Mouse (Mus musculus): ENCODE data around the gene Klk5.

- TF ChIP-seq CTCF (IDR thresholded peaks at IDR 0.05; ENCODE audit: control insufficient read depth, insufficient read depth, insufficient read length) (no peak), MAX (IDR thresholded peaks at IDR 0.05) (no peak), USF1 (IDR thresholded peaks at IDR 0.05; ENCODE audit: low read depth) (no peak), MYOD1 (IDR thresholded peaks at IDR 0.05; ENCODE audit: control insufficient read depth, insufficient read length, low read depth) (no peak)
Measured at GRCm38 (mm10) chr7:43882811-43883210, 41.0 kb downstream of the Klk5 start.
